Mouse (Mus musculus): ENCODE results near the gene Mgll. TPM values are rescaled to one million over a fixed set of nuclear protein-coding genes. Genes with fewer than 3 reads are reported as not detected.

Mgll gene
- total RNA-seq (2021), result 100 to 1,000 TPM; 185 to 189 TPM
- long read RNA-seq, experiment 1, transcript Mgll-204 (8 exons, 3,676 nt), result minor isoform, 63 of 205 reads
- long read RNA-seq, experiment 1, transcript Mgll-207 (8 exons, 3,991 nt), result major isoform, 79 of 205 reads
- long read RNA-seq, experiment 1, partial matches to known transcripts, result 11 of 205 reads
- long read RNA-seq, experiment 1, other reads (novel, unspliced or antisense), result 49 of 205 reads
- long read RNA-seq, experiment 2, transcript Mgll-207 (8 exons, 3,991 nt), result major isoform, 98 of 201 reads
- long read RNA-seq, experiment 2, transcript Mgll-204 (8 exons, 3,676 nt), result minor isoform, 54 of 201 reads
- long read RNA-seq, experiment 2, partial matches to known transcripts, result 39 of 201 reads
- long read RNA-seq, experiment 2, other reads (novel, unspliced or antisense), result 7 of 201 reads

- Histone ChIP-seq H3K27ac (peak within 1 kb of the TSS; percentile 97), H3K4me3 (peak within 1 kb of the TSS; percentile 83)
- TF ChIP-seq CTCF (IDR thresholded peaks at IDR 0.05), result peak; percentile 53
- DNase-seq (ENCODE audit: extremely low spot score in 1 of 2, low spot score in 2 of 2), result peak; percentile 76 to 83
- intact Hi-C loops (cut with DNase I), result loop anchor here (2.0 to 5.0 kb wide), 3 partner anchors 86 to 103 kb away; no protein-coding TSS in a partner anchor
Observed at GRCm38 (mm10) chr6:88724313-88725195, at the start of gene Mgll. Gene Mgll (plus strand): TSS chr6:88724412.

- intact Hi-C loops (cut with DNase I), result no loop called here
- no peak for DNase-seq (ENCODE audit: extremely low spot score in 1 of 2, low spot score in 2 of 2)
- no peak overlapping the region for H3K4me3 ChIP-seq
- no peak for TF ChIP-seq CTCF (IDR thresholded peaks at IDR 0.05)
- no peak overlapping the region for H3K27ac ChIP-seq
Observed at GRCm38 (mm10) chr6:88675815-88676214, 48.4 kb upstream of the Mgll start.

- no peak for DNase-seq (ENCODE audit: extremely low spot score in 1 of 2, low spot score in 2 of 2)
- no peak for TF ChIP-seq CTCF (IDR thresholded peaks at IDR 0.05)
- H3K27ac ChIP-seq, result no peak overlapping the region
- intact Hi-C loops (cut with DNase I), result no loop called here
- no peak overlapping the region for H3K4me3 ChIP-seq
Observed at GRCm38 (mm10) chr6:88676753-88677736, 47.2 kb upstream of the Mgll start.

GRCm38 (mm10) chr6:88677738-88678137 lies 46.5 kb upstream of the Mgll start:
- Histone ChIP-seq H3K4me3 (no peak overlapping the region), H3K27ac (no peak overlapping the region)
- DNase-seq (ENCODE audit: extremely low spot score in 1 of 2, low spot score in 2 of 2), result no peak
- TF ChIP-seq CTCF (IDR thresholded peaks at IDR 0.05), result no peak
- intact Hi-C loops (cut with DNase I), result no loop called here

- intact Hi-C loops (cut with DNase I), result no loop called here
- H3K27ac ChIP-seq, result no peak overlapping the region
- H3K4me3 ChIP-seq, result no peak overlapping the region
- TF ChIP-seq CTCF (IDR thresholded peaks at IDR 0.05), result no peak
- DNase-seq (ENCODE audit: extremely low spot score in 1 of 2, low spot score in 2 of 2), result no peak
Observed at GRCm38 (mm10) chr6:88681026-88681425, 43.2 kb upstream of the Mgll start.

- no peak overlapping the region for H3K4me3 ChIP-seq
- DNase-seq (ENCODE audit: extremely low spot score in 1 of 2, low spot score in 2 of 2), result no peak
- H3K27ac ChIP-seq, result no peak overlapping the region
- TF ChIP-seq CTCF (IDR thresholded peaks at IDR 0.05), result no peak
- intact Hi-C loops (cut with DNase I), result no loop called here
Observed at GRCm38 (mm10) chr6:88683380-88684053, 40.7 kb upstream of the Mgll start.

GRCm38 (mm10) chr6:88688171-88688570 lies 36.0 kb upstream of the Mgll start:
- Histone ChIP-seq H3K4me3 (no peak overlapping the region), H3K27ac (no peak overlapping the region)
- intact Hi-C loops (cut with DNase I), result no loop called here
- no peak for TF ChIP-seq CTCF (IDR thresholded peaks at IDR 0.05)
- no peak for DNase-seq (ENCODE audit: extremely low spot score in 1 of 2, low spot score in 2 of 2)

GRCm38 (mm10) chr6:88688712-88689111 lies 35.5 kb upstream of the Mgll start:
- intact Hi-C loops (cut with DNase I), result no loop called here
- DNase-seq (ENCODE audit: extremely low spot score in 1 of 2, low spot score in 2 of 2), result no peak
- H3K4me3 ChIP-seq, result no peak overlapping the region
- no peak overlapping the region for H3K27ac ChIP-seq
- no peak for TF ChIP-seq CTCF (IDR thresholded peaks at IDR 0.05)

- intact Hi-C loops (cut with DNase I), result no loop called here
- no peak for TF ChIP-seq CTCF (IDR thresholded peaks at IDR 0.05)
- H3K27ac ChIP-seq, result no peak overlapping the region
- H3K4me3 ChIP-seq, result no peak overlapping the region
- no peak for DNase-seq (ENCODE audit: extremely low spot score in 1 of 2, low spot score in 2 of 2)
Observed at GRCm38 (mm10) chr6:88690211-88690610, 34.0 kb upstream of the Mgll start.

- no peak for TF ChIP-seq CTCF (IDR thresholded peaks at IDR 0.05)
- H3K4me3 ChIP-seq, result no peak overlapping the region
- H3K27ac ChIP-seq, result no peak overlapping the region
- intact Hi-C loops (cut with DNase I), result no loop called here
- DNase-seq (ENCODE audit: extremely low spot score in 1 of 2, low spot score in 2 of 2), result no peak
Observed at GRCm38 (mm10) chr6:88691361-88691760, 32.9 kb upstream of the Mgll start.

- TF ChIP-seq CTCF (IDR thresholded peaks at IDR 0.05), result no peak
- Histone ChIP-seq H3K4me3 (no peak overlapping the region), H3K27ac (no peak overlapping the region)
- intact Hi-C loops (cut with DNase I), result no loop called here
- DNase-seq (ENCODE audit: extremely low spot score in 1 of 2, low spot score in 2 of 2), result no peak
Observed at GRCm38 (mm10) chr6:88702887-88703286, 21.3 kb upstream of the Mgll start.

All from left cerebral cortex, adult 2 months (tissue).